Mouse (Mus musculus) olfactory bulb, adult 2 months (tissue): Measurements from ENCODE around the gene Slc25a47.

ENCODE experiments used
- CTCF ChIP-seq: fragments of 200-500 bp; IDR thresholded peaks from 2 replicates; pipeline ENCODE4 v1.5.1; 2012; ENCODE audit warnings: low read depth, mild to moderate bottlenecking, low read length, moderate library complexity; ENCODE audit not compliant: insufficient read depth
- POLR2A ChIP-seq: fragments of 200-500 bp; IDR thresholded peaks from 2 replicates; pipeline ENCODE4 v1.6.1; 2012; ENCODE audit warnings: mild to moderate bottlenecking, low read depth, low read length, moderate library complexity; ENCODE audit not compliant: insufficient read depth

- TF ChIP-seq CTCF (no peak), POLR2A (no peak)
These were observed 25.5 kb upstream of the Slc25a47 start for GRCm38 (mm10) chr12:108810309-108810708.
